Mouse (Mus musculus): ENCODE results near the gene Agap3.

Gene Agap3

DNA sequence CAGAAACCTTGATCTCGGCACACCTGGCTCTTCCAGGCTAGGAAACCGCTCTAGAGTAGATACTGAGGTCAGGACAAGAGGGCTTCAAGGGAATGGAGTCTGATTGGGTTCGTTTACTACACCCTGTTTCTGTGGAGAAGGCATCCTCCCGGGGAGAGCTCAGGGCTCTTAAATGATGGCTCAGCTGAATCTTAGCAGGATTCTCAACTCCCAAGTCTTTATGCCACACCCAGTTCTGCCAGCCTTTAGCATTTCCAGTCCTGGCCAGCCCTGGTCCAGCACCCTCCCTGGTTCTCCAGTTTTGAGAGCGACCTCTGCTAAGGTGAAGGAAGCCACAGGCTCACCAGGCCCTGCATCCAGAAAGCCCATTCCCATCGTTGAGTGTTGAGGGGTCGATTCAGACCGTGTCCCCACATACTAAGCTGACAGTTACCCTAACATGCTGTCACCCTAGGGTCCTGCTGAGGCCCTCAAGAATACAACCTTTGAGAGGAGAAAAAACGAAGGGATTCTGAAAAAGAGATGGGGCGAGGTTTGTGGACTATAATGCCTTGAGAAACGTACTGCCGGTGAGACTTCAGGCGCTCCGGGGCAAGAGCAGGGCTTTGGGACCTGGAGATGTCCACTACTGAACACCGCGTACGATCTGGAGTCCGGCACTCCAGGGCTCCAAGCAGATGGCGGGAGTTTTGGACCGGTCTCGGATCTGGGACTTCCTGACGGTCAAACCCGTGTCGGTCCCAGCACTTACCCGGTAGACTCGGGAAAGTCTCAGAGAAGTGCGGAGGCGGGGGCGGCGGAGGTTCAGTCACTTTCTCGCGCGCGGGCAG lies 73.6 kb downstream of the Agap3 start:
- DNase-seq = no peak

DNA sequence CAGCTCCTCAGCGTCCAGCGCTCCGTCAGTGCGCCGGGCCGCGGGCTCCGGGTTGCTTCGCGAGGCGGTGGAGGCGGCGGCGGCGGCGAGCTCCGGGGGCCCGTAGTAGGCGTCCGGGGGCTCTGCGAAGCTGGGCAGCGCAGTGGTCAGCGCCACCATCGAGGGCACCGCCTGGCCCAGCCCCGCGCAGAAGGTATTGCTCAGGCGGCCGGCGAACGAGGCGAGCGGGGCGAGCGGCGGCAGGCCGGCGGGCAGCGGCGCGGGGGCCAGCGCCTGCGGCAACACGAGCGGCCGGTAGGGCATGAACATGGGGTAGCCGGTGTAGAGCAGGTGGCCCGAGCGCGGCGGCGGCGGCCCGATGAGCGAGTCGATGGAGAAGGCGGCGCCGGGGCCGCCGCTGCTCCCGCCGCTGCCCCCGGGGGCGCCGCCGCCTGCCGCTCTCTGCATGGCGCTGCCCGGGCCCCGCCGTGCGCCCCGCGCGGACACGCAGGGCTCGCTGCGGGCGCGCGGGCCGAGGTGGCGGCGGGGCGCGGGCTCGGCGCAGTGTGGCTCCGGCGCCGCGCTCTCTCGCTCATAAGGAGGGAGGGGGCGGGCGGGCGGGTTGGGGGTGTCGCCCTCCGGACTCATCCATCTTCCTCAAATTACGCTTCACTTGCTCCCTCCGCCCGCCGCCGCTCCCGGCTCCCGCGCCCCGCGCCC lies 74.4 kb downstream of the Agap3 start:
- DNase-seq = no peak

- DNase-seq = no peak
Observed at GRCm38 (mm10) chr5:24526889-24527230, 74.9 kb downstream of the Agap3 start, which contains the start of gene Gbx1. Gene Gbx1, minus strand, starts transcription at chr5:24527202.

DNA sequence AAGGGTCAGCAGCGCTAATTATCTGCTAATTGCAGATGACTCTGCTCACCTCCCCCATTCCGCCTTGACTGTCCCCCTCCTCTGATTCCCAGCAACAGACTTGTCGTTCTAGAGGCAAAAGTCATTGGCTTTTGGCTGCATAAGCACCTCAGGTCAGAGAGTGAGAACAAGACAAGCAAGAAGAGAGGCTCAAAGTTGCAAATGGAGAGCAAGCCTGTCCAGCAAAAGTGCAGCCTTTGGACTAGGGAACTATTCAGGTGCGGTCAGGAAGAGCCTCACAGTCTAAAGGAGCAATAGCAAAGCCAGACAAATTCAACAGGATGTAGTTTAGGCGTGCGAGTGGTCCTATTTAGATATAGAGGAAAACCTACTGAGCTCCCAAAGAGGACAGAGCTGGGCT lies 75.8 kb downstream of the Agap3 start:
- DNase-seq = no peak

DNA sequence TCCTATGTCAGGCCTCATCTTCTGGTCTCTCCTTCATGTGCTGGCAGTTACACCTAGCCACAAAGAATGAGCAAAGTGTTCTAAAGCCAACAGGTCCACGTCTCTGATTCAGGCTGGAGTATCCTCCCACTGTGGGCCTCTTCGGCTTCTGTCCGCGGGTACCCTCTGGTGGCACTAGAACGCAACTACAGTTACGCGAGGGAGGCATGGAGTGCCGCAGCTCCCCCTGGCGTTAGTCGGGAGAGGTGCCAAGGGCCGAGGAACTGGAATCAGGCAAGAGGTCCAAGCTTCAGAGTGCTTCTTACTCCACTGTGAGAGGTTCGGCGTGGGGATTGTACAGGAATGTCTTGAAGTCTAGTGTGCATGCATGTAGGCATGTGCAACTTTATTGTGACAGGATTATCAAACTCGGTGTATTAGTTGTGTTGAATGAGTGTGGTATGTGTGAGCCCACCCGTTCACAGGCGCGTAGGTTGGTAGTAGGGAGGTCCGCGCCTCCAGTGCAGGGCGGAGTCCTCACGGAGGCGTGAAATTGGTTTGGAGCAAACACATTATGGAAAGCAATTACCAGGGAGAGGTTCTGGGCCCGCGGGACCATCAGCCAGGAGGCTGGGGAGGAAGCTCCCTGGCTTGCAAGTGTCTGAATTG lies 78.2 kb downstream of the Agap3 start:
- DNase-seq = peak; percentile 89

GRCm38 (mm10) chr5:24533391-24533790 lies 81.4 kb downstream of the Agap3 start:
- DNase-seq = no peak

DNA sequence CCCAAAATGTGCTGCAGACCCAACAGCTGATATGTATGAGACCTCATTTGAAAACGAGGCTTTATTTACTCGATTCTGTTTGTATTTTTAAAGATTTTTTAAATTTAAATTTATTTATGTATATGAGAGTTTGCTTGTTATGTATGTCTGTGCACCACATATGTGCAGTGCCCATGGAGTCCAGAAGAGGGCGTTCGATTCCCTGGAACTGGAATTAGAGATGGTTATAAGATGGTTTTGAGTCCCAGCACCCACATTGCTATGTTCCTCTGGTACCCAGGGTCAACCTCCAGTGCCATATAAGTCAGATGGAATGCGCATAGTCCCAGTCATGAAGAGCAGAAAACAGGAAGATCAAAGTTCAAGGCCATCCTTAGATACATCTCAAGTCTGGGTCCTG lies 82.3 kb downstream of the Agap3 start:
- DNase-seq = no peak

- DNase-seq = no peak
Observed at GRCm38 (mm10) chr5:24535731-24536130, 83.8 kb downstream of the Agap3 start.

GRCm38 (mm10) chr5:24536511-24536910 lies 84.5 kb downstream of the Agap3 start:
- no peak for DNase-seq

- no peak for DNase-seq
Observed at GRCm38 (mm10) chr5:24537618-24538017, 85.6 kb downstream of the Agap3 start.

DNA sequence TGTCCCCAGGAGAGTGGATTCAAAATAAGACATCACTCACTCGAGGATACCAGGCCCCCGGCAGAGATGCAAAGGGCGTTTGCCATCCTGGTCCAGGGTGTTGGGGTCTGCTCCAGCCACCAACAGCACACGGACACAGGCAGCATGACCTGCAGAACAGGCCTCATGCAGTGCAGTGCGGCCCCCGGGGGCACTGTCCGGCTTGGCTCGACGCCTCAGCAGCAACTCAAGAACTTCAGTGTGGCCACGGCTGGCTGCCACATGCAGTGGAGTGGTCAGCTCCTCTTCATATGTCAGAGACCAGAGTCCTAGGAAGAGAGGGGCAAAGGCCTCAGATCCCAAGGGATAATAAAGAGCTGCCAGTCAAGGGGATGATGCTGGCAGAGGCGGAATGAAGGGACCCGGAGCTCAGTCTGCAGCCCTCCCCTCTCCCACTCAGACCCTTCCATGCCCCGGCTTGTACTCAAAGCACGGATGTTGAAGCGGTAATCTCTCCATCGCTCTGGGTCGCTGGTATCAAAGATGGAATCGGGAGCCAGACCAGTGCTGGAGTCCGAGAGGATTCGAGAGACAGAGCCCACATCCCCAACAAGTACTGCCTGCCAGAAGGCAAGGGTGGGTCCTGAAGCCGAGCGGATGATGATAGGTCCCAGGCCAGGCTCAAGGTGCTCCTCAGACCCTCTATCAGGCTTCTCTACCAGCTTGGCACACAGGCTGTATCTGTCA lies 87.8 kb downstream of the Agap3 start:
- no peak for DNase-seq

GRCm38 (mm10) chr5:24540387-24541143 lies 88.6 kb downstream of the Agap3 start, which contains the start of gene Asb10:
Gene Asb10, minus strand, starts transcription at chr5:24540978.
- DNase-seq = no peak

- DNase-seq = no peak
Observed at GRCm38 (mm10) chr5:24541144-24541569, 89.2 kb downstream of the Agap3 start.

DNA sequence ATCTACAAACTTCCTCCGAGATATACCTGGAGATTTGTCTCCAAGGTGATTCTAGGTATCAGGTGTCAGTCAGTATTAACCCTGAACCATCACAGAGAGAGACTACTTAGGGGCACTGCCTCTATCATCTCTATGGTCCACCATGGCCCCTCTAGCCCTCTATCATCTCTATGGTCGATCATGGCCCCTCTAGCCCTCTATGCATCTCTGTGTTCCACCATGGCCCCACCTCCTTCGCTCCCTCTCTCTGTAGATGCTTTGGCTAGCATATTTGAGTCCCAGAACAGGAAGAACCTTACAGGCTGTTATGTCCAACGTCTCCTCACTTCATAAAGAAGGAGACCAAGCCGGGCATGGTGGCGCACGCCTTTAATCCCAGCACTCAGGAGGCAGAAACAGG lies 90.7 kb downstream of the Agap3 start:
- no peak for DNase-seq

DNA sequence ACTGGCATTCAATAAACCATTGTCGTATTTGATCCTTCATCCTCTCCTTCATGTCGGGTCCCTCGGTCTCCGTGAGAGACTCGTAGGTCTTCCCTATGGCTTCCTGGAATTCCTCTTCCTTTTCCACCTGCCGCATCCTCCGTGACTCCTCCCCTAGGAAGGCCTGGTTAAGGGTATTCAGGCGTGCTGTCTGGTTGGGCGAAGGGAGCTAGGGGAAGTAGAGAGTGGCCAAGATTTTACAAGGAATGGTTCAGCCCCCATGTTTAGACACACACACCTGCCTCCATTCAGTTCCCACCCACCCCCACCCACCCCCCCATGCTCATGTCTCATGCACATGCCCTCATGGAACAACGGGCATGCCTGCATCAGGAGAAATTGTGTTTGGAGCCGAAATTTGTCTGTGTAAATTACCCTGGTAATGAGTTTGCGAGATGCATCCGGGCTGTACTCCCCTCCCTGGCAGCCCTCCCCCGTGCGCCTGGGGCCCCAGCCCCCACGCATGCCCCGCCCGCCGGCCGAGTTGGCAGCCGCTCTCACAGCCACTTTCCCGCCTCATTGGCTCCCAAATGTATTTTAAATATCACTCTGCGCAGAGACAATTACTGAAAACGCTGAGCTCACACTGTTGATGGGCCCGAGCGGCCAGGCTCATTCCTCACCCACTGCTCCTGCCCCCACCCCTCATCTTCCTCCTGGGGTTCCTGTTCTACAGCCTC lies 98.8 kb downstream of the Agap3 start:
- DNase-seq = peak; percentile 73

GRCm38 (mm10) chr5:24551317-24551688 lies 99.3 kb downstream of the Agap3 start:
- DNase-seq = no peak

Measured in right cerebral cortex, postnatal 25 days (tissue).